Mouse (Mus musculus) spleen, postnatal 4 days (tissue): Measurements from ENCODE around the gene Olfr527.

Experiments used
- DNase-seq, 2 experiments: peaks; one replicate each; pipeline ENCODE4 v3.0.0; 2022; ENCODE audit warnings: low spot score in 2 of 2

The Olfr527 gene

GRCm38 (mm10) chr7:140333717-140334116, at the start of gene Olfr527:
Olfr527 (plus strand) TSS chr7:140334017.
- no peak for DNase-seq

GRCm38 (mm10) chr7:140295746-140296145, 38.1 kb upstream of the Olfr527 start:
- peak in 1 of 2 experiments; percentile 54 for DNase-seq

- DNase-seq: no peak
These were observed 36.9 kb upstream of the Olfr527 start for GRCm38 (mm10) chr7:140296876-140297275.

- no peak for DNase-seq
These were observed 34.4 kb upstream of the Olfr527 start for GRCm38 (mm10) chr7:140299416-140299815.

DNA sequence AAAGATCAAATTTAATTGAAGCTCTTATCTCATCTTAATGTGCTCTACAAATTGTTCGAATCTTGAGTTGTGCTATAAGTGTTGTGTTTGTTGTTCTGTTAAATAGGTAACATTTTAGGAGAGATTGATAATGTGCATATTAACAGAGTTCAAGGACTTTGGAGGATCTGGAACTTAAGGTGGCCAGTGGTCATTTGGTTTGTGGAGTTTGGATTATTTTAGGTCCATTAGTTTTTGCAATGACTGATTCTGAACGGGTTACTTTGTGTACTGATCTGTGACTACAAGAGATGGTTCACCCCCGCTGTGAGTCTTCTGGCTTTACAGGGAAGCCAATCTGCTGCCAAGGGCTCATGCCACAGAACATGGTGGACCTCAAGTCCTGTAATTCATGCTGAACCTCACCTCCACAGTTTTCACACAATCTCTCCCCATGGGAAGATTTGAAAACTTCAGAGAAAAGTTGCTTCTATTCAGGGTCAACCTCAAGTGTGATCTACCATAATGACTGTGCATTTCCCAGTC, 13.9 kb upstream of the Olfr527 start:
- DNase-seq: no peak

DNA sequence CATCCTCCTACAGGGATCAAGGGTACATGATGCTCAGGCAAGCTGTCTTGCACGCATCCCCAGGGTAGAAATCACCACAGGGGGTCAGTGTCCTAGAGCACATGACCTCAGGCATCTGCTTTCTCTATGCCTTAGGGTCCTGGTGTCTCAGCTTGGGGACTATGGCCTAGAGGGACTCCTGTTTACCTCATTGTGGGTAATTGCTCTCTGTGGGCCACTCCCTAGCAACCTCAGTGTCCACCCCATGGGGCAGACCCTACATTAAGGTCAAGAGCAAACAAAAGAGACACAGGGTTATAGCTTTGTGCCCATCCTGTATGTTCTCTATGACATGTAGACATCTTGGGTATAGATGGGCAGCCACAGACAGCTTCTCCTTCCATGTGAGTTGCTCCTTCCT, 13.3 kb upstream of the Olfr527 start, which contains the start of gene Olfr525:
Olfr525 (plus strand) TSS at position 301 of the 400 bp plus-strand sequence.
- peak in 1 of 2 experiments; percentile 49 for DNase-seq

DNA sequence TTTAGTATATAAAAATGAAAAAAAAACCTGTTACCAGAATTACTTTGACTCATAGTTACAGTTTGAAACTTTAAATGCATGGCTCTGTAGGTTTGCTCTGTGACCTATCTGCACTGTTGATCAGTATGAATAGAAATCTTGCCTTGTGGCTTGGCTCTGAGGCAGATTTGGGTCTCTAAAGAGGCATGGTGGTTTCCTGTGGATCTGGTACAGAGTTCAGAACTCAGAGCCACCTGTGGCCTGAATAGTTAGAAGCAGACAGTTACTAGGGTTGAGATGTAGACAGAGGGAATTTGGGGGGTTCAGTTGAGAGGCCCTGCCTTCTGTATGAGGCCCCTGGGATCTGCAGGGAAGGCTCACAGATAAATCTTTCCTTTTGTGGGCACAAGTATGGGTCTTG, 12.7 kb upstream of the Olfr527 start:
- peak in 1 of 2 experiments; percentile 26 for DNase-seq

DNA sequence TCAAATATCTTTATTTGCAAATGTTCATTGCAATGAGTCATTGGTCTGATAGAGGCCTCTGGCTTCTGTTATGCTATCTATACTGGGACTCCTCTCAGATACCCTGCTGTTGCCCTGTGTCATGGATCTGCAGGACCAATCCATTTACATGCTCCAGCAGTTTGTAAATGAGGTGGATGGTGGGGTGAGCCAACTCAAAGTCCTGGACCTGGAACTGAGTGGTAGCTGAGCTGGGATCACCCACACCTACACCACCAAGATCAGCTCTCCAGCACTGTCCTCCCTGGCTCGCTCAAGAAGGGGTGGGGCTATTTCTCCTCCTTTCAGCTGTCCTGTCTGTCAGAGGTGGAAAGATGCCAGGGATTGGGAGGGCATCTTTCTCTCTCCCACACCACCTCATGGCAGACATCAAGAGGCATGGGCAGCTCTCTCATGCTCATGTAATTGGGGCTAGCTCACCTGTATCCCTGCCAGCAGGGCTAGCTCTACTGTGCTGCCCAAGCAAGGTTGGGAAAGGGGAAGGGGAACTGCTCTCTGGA, 4.0 kb upstream of the Olfr527 start:
- no peak for DNase-seq

GRCm38 (mm10) chr7:140361571-140361970, 27.8 kb downstream of the Olfr527 start, which contains the start of gene Olfr60:
Olfr60 (minus strand) TSS chr7:140361671.
- DNase-seq: no peak

DNA sequence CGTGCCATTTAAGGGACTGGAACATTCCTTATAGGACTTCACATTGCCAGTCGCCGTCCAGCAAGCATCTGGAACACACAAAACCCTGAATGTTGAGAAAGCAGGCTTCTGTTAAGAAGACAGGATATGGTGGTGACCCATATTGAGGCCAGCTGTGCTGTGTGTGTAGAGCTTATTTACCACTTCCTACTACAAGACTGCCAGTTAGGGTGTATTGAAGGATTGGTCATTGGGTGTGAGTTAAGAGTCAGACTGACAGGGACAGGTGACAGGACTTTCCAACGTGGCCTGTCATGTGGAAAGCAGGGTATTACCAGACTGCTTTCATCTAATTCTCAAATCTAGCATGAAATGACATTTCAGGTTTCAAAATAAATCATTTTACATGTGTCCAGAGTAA, 40.5 kb downstream of the Olfr527 start:
- DNase-seq: no peak

- DNase-seq: no peak
These were observed 42.4 kb downstream of the Olfr527 start, which contains the start of gene Olfr530 for GRCm38 (mm10) chr7:140376231-140376630. Olfr530 (minus strand) TSS chr7:140376331.

- DNase-seq: no peak
These were observed 43.1 kb downstream of the Olfr527 start for GRCm38 (mm10) chr7:140376911-140377310.
